Mouse (Mus musculus) CH12.LX (cell line): Measurements from ENCODE around the gene Macrod2. TPM values are rescaled to one million over a fixed set of nuclear protein-coding genes. Genes with fewer than 3 reads are reported as not detected.

Experiments
- DNase-seq: peaks from one replicate; pipeline ENCODE4 v3.0.0-alpha.2; 2013; ENCODE audit errors: extremely low read depth
- H3K27ac ChIP-seq: 2 replicates; pipeline ENCODE4 v1.5.1; 2012; ENCODE audit warnings: low read depth, mild to moderate bottlenecking, control low read depth, moderate library complexity; ENCODE audit not compliant: insufficient read depth
- H3K27me3 ChIP-seq: replicated peaks from 2 replicates; pipeline ENCODE3; 2012; ENCODE audit warnings: inconsistent platforms
- H3K36me3 ChIP-seq, 2 experiments: replicated peaks in 1 of 2; 2 replicates each; pipeline versions ENCODE3 to v1.6.1; 2012; ENCODE audit warnings: inconsistent platforms in 1 of 2, low read length in 1 of 2, mild to moderate bottlenecking in 1 of 2, mixed read lengths in 1 of 2, moderate library complexity in 1 of 2; ENCODE audit not compliant: control insufficient read depth in 1 of 2, insufficient read depth in 1 of 2
- H3K4me1 ChIP-seq, 2 experiments: 2 replicates each; pipeline ENCODE4 v1.6.1; 2012; ENCODE audit warnings: inconsistent platforms in 1 of 2, moderate library complexity in 1 of 2; ENCODE audit not compliant: insufficient read depth in 2 of 2, control insufficient read depth in 1 of 2
- H3K4me2 ChIP-seq: 2 replicates; pipeline ENCODE4 v1.6.1; 2012; ENCODE audit warnings: low read depth, mild to moderate bottlenecking, control low read depth; ENCODE audit not compliant: poor library complexity, insufficient read depth, severe bottlenecking
- H3K4me3 ChIP-seq, 3 experiments: fragments of 150-350 bp in 1 of 3; sonication (generic) in 1 of 3; replicated peaks in 1 of 3; 2 replicates each; pipeline versions ENCODE3 to v1.5.1; 2011 to 2012; ENCODE audit warnings: low read depth in 2 of 3, low read length in 2 of 3, mild to moderate bottlenecking in 2 of 3, moderate library complexity in 2 of 3, control low read depth in 1 of 3, improper control_type of control experiment in 1 of 3, inconsistent platforms in 1 of 3, mixed read lengths in 1 of 3; ENCODE audit not compliant: poor library complexity in 1 of 3
- H3K79me2 ChIP-seq: replicated peaks from 2 replicates; pipeline ENCODE4 v1.6.1; 2012; ENCODE audit warnings: mild to moderate bottlenecking, moderate library complexity; ENCODE audit not compliant: control insufficient read depth, poor library complexity, insufficient read depth, severe bottlenecking; ENCODE audit errors: extremely low read depth
- H3K9ac ChIP-seq: 2 replicates; pipeline ENCODE4 v1.6.1; 2012; ENCODE audit warnings: low read depth, mild to moderate bottlenecking, control low read depth, moderate library complexity; ENCODE audit not compliant: insufficient read depth
- H3K9me3 ChIP-seq: replicated peaks from 2 replicates; pipeline ENCODE3; 2012; ENCODE audit warnings: low read length, inconsistent platforms, mixed read lengths
- BHLHE40 ChIP-seq: IDR thresholded peaks from 2 replicates; pipeline ENCODE4 v1.6.1; 2011; ENCODE audit warnings: mild to moderate bottlenecking, low read depth, low read length, improper control_type of control experiment
- CHD1 ChIP-seq: IDR thresholded peaks from 2 replicates; pipeline ENCODE4 v1.6.1; 2012; ENCODE audit warnings: low read depth, low read length, improper control_type of control experiment, inconsistent platforms
- CHD2 ChIP-seq: IDR thresholded peaks from 2 replicates; pipeline ENCODE4 v1.6.1; 2011; ENCODE audit warnings: low read length, improper control_type of control experiment
- CTCF ChIP-seq, 2 experiments: IDR thresholded peaks in 1 of 2; conservative IDR thresholded peaks in 1 of 2; 2 replicates each; pipeline ENCODE4 v1.5.1; 2011 to 2012; ENCODE audit warnings: low read depth in 2 of 2, low read length in 2 of 2, improper control_type of control experiment in 1 of 2, inconsistent platforms in 1 of 2, mild to moderate bottlenecking in 1 of 2, moderate library complexity in 1 of 2
- E2F4 ChIP-seq: IDR thresholded peaks from 2 replicates; pipeline ENCODE4 v1.6.1; 2011; ENCODE audit warnings: low read depth, low read length, improper control_type of control experiment; ENCODE audit not compliant: insufficient replicate concordance
- EP300 ChIP-seq: IDR thresholded peaks from 2 replicates; pipeline ENCODE4 v1.6.1; 2011; ENCODE audit warnings: low read length, improper control_type of control experiment
- GABPA ChIP-seq: IDR thresholded peaks from 2 replicates; pipeline ENCODE4 v1.6.1; 2012; ENCODE audit warnings: low read depth, low read length, improper control_type of control experiment, inconsistent platforms; ENCODE audit not compliant: insufficient replicate concordance
- HCFC1 ChIP-seq: IDR thresholded peaks from 2 replicates; pipeline ENCODE4 v1.6.1; 2012; ENCODE audit warnings: low read depth, mild to moderate bottlenecking, inconsistent platforms, low read length, improper control_type of control experiment
- JUN ChIP-seq: IDR thresholded peaks from 2 replicates; pipeline ENCODE4 v1.6.1; 2011; ENCODE audit warnings: low read depth, mild to moderate bottlenecking, low read length, improper control_type of control experiment, moderate library complexity; ENCODE audit not compliant: insufficient read depth
- JUND ChIP-seq: conservative IDR thresholded peaks from 2 replicates; pipeline ENCODE4 v1.6.1; 2011; ENCODE audit warnings: low read depth, low read length, improper control_type of control experiment
- KAT2A ChIP-seq: IDR thresholded peaks from 2 replicates; pipeline ENCODE4 v1.6.1; 2012; ENCODE audit warnings: low read length, improper control_type of control experiment, inconsistent platforms; ENCODE audit not compliant: insufficient replicate concordance
- MAX ChIP-seq: IDR thresholded peaks from 2 replicates; pipeline ENCODE4 v1.6.1; 2011; ENCODE audit warnings: low read length, improper control_type of control experiment
- MAZ ChIP-seq: IDR thresholded peaks from 2 replicates; pipeline ENCODE4 v1.6.1; 2012; ENCODE audit warnings: low read depth, mild to moderate bottlenecking, inconsistent platforms, low read length, improper control_type of control experiment, moderate library complexity
- MEF2A ChIP-seq: IDR thresholded peaks from 2 replicates; pipeline ENCODE4 v1.6.1; 2014; ENCODE audit warnings: low read depth, mild to moderate bottlenecking, inconsistent platforms, low read length, improper control_type of control experiment, borderline replicate concordance
- MXI1 ChIP-seq: IDR thresholded peaks from 2 replicates; pipeline ENCODE4 v1.6.1; 2011; ENCODE audit warnings: mild to moderate bottlenecking, low read depth, low read length, improper control_type of control experiment
- MYC ChIP-seq: IDR thresholded peaks from 2 replicates; pipeline ENCODE4 v1.6.1; 2011; ENCODE audit warnings: low read depth, mild to moderate bottlenecking, improper control_type of control experiment, low read length
- NRF1 ChIP-seq: IDR thresholded peaks from 2 replicates; pipeline ENCODE4 v1.6.1; 2014; ENCODE audit warnings: low read depth, mild to moderate bottlenecking, inconsistent platforms, low read length, improper control_type of control experiment, moderate library complexity
- PAX5 ChIP-seq: IDR thresholded peaks from 2 replicates; pipeline ENCODE4 v1.6.1; 2012; ENCODE audit warnings: low read length, inconsistent platforms, mixed read lengths
- POLR2A ChIP-seq: IDR thresholded peaks from 2 replicates; pipeline ENCODE4 v1.6.1; 2011; ENCODE audit warnings: low read depth, mild to moderate bottlenecking, improper control_type of control experiment, low read length
- RAD21 ChIP-seq: IDR thresholded peaks from 2 replicates; pipeline ENCODE4 v1.6.1; 2011; ENCODE audit warnings: low read depth, mild to moderate bottlenecking, low read length, improper control_type of control experiment, moderate library complexity
- SMC3 ChIP-seq: IDR thresholded peaks from 2 replicates; pipeline ENCODE4 v1.6.1; 2011; ENCODE audit warnings: low read depth, low read length, improper control_type of control experiment
- TBP ChIP-seq: conservative IDR thresholded peaks from 2 replicates; pipeline ENCODE4 v1.6.1; 2011; ENCODE audit warnings: low read depth, low read length, improper control_type of control experiment
- TCF12 ChIP-seq: IDR thresholded peaks from 2 replicates; pipeline ENCODE4 v1.6.1; 2014; ENCODE audit warnings: low read depth, mild to moderate bottlenecking, inconsistent platforms, low read length, improper control_type of control experiment
- UBTF ChIP-seq: IDR thresholded peaks from 2 replicates; pipeline ENCODE4 v1.6.1; 2012; ENCODE audit warnings: low read depth, mild to moderate bottlenecking, inconsistent platforms, low read length, improper control_type of control experiment, moderate library complexity
- USF1 ChIP-seq: IDR thresholded peaks from 2 replicates; pipeline ENCODE4 v1.6.1; 2014; ENCODE audit warnings: low read depth, mild to moderate bottlenecking, inconsistent platforms, low read length, improper control_type of control experiment
- ZMIZ1 ChIP-seq: IDR thresholded peaks from 2 replicates; pipeline ENCODE4 v1.6.1; 2012; ENCODE audit warnings: low read depth, mild to moderate bottlenecking, inconsistent platforms, low read length, improper control_type of control experiment
- ZNF384 ChIP-seq: IDR thresholded peaks from 2 replicates; pipeline ENCODE4 v1.6.1; 2012; ENCODE audit warnings: low read depth, low read length, improper control_type of control experiment, inconsistent platforms
- dilution Hi-C: fragments of 300-500 bp; cut with MboI; formaldehyde crosslinking; loops from 2 replicates; pipeline ENCODE4 v1.14.3; 2020; ENCODE audit warnings: low sequenced_read_pairs; ENCODE audit not compliant: extremely low pct_unique_long_range_greater_than_20kb, extremely low pct_ligation_motif_present
- in situ Hi-C: fragments of 300-500 bp; cut with MboI; formaldehyde crosslinking; loops from 3 replicates; pipeline ENCODE4 v1.14.3; 2019; ENCODE audit warnings: low sequenced_read_pairs, low pct_ligation_motif_present, low pct_unique_long_range_greater_than_20kb, mixed read lengths
- polyA plus RNA-seq: library from polyadenylated mRNA; unstranded; fragments of >175 nt; gene quantifications from 2 replicates; pipeline ENCODE4 v1.2.1, GENCODE M21; 2012; ENCODE audit warnings: low read depth; ENCODE audit not compliant: insufficient read length
- total RNA-seq, 2 experiments: library from RNA; depleted of rRNA; stranded (reverse); fragments of 300-350 nt in 1 of 2; fragments of >200 nt in 1 of 2; gene quantifications; 2 replicates each; pipeline ENCODE4 v1.2.3; 2012 to 2014

Macrod2 gene
- total and polyA plus RNA-seq, 3 experiments, result not detected

- in situ Hi-C loops, result no loop called here
- DNase-seq, result no peak
- Histone ChIP-seq H3K4me1 (no peaks in the 10 kb centered on the region), H3K9me3 (peaks cover 60% of the 10 kb centered on the region), H3K79me2 (no peaks in the 10 kb centered on the region), H3K27me3 (no peaks in the 10 kb centered on the region), H3K9ac (no peak overlapping the region), H3K4me2 (no peak overlapping the region), H3K27ac (no peak overlapping the region), H3K4me3 (no peak overlapping the region), H3K36me3 (no peaks in the 10 kb centered on the region)
- TF ChIP-seq CHD1, result no peak
- no peak for TF ChIP-seq TCF12
- no peak for TF ChIP-seq MEF2A
- TF ChIP-seq SMC3, result no peak
- TF ChIP-seq E2F4, result no peak
- no peak for TF ChIP-seq EP300
- TF ChIP-seq JUN, result no peak
- no peak for TF ChIP-seq GABPA
- no peak for TF ChIP-seq MXI1
- TF ChIP-seq PAX5, result no peak
- no peak for TF ChIP-seq MYC
- TF ChIP-seq RAD21, result no peak
- no peak for TF ChIP-seq UBTF
- TF ChIP-seq CTCF (conservative IDR thresholded peaks at IDR 0.05 in 1 of 2, IDR thresholded peaks at IDR 0.05 in 1 of 2; ENCODE audit: low read depth in 2 of 2, low read length in 2 of 2), result no peak
- TF ChIP-seq JUND, result no peak
- TF ChIP-seq USF1, result no peak
- TF ChIP-seq POLR2A, result no peak
- dilution Hi-C loops, result no loop called here
These were observed 1774.5 kb downstream of the Macrod2 start for GRCm38 (mm10) chr2:142169649-142170048.

GRCm38 (mm10) chr2:142172706-142173105 is 1777.6 kb downstream of the Macrod2 start:
- H3K4me3 ChIP-seq, result no peak overlapping the region
- peaks cover 56% of the 10 kb centered on the region for H3K9me3 ChIP-seq
- no peak overlapping the region for H3K4me2 ChIP-seq
- no peaks in the 10 kb centered on the region for H3K27me3 ChIP-seq
- no peaks in the 10 kb centered on the region for H3K4me1 ChIP-seq
- in situ Hi-C loops (no loop called here), dilution Hi-C loops (no loop called here)
- no peak overlapping the region for H3K9ac ChIP-seq
- no peaks in the 10 kb centered on the region for H3K79me2 ChIP-seq
- no peaks in the 10 kb centered on the region for H3K36me3 ChIP-seq
- TF ChIP-seq RAD21 (no peak), HCFC1 (no peak), GABPA (no peak), MAZ (no peak), PAX5 (no peak), UBTF (no peak), ZNF384 (no peak), CHD2 (no peak), MEF2A (no peak), MAX (no peak), ZMIZ1 (no peak), TBP (no peak), NRF1 (no peak), E2F4 (no peak), POLR2A (no peak), EP300 (no peak), BHLHE40 (no peak), KAT2A (no peak), CHD1 (no peak), TCF12 (no peak)
- H3K27ac ChIP-seq, result no peak overlapping the region
- DNase-seq, result no peak
